Mouse (Mus musculus) forelimb bud, embryonic 11.5 days (tissue): ENCODE measurements around the gene Oaf.

Source experiments
- DNase-seq: peaks from one replicate; pipeline ENCODE4 v3.0.0-alpha.2; 2012; ENCODE audit warnings: low read depth, low spot score

Oaf gene

DNA sequence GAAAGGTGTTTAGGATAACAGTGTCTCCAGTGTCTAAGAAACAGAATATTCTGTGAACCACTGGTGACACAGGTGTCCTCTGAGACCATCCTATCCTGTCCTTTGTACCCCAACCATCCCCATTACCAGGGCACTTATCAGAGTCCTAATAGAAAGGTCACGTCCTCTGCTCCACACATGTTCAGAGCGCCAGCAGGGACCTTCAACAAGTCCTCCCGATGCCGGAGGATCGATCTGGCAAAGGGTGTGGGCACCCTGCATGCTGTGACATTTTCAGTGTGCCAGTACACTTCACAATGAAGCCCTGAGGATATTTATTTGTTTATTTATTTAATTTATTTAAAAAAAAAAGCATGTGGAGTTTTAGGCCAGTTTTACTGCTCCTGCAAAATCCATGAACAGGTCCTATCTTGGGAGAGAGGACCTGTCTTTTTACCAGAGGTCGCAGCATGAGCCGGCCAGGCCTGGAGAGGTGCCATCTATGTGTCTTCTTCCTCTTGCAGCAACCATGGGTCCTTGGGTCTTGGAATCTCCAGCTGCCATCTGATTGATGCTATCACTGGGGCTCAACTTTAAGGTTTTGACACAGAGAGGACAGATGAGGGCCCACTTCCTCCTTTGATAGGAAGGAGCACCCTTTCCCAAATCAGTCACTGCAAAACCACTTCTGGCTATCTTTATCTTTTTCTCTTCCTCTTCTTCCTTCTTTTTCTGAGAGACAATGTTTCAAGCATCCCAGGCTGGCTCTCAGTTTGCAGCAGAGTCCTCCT lies 6.3 kb upstream of the Oaf start:
- DNase-seq: no peak

DNA sequence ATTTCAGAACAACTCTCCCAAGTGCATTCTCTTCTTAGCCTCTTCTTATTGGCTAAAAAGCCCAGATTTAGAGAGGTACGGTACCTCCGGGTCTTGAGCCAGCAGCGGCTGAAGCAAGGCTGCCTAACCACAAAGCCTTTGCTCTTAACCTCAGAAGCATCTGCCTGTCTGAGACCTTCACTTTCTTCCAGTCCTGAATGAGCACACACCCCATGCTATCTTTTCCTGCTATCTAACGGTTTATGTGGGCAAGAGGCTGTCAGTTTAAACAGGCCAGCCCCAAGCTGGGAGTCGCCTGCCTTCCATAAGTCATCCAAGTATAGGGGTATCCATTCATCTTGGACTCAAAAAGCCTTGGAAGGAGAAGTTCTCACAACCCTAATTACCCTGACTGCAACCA lies 2.7 kb upstream of the Oaf start:
- DNase-seq: no peak

DNA sequence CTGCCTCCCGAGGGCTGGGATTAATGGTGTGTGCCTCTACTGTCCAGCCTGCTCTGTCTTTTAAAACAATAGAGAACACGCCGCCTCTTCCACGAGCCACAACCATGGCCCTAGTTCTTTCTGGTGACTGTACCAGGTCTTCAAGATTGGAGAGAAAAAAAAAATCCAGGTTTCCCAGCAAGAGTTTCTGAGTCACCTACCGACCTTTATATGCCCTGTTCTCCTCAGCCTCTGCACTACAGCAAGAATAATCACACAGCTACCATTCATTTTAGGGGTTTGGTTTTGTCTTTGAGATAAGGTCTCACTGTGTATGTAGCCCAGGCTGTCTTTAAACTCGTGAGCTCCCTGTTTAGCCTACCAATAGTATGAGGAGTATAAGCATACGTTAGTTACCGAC lies 2.3 kb upstream of the Oaf start:
- no peak for DNase-seq

DNA sequence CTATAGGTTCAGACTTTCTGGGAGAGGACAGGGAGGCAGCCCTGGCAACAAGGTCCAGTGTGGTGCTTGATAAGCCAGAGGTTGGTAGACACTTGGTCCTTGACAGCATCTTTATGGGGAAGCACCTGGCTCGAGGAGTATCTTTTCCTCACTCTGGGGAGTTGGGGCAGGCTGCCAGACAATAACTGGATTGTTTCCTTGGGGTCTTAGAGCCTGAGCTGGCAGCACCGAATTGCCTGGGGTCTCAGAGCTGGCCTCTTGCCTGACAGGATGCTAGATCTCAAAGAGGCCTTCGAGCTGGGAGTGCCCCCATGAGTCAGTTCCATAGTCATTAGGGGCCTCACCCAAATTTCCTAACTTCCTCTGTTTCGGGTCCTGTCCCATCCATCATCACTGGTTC lies 1.6 kb upstream of the Oaf start:
- no peak for DNase-seq

DNA sequence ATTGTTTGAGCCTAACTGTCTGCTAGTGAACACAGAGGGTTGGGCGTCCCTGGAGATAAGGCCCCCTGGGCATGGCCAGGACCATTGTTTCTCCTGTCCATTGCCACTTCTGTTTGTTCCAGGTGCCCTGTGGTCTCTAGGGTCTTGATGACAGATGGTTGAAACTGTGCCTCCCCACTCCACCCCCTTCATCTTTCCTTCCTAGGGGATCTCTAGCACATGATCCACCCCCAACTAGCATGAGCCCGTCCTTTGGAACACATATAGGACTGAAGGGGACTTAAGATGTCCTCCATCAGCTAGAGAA lies 836 bp upstream of the Oaf start:
- no peak for DNase-seq

DNA sequence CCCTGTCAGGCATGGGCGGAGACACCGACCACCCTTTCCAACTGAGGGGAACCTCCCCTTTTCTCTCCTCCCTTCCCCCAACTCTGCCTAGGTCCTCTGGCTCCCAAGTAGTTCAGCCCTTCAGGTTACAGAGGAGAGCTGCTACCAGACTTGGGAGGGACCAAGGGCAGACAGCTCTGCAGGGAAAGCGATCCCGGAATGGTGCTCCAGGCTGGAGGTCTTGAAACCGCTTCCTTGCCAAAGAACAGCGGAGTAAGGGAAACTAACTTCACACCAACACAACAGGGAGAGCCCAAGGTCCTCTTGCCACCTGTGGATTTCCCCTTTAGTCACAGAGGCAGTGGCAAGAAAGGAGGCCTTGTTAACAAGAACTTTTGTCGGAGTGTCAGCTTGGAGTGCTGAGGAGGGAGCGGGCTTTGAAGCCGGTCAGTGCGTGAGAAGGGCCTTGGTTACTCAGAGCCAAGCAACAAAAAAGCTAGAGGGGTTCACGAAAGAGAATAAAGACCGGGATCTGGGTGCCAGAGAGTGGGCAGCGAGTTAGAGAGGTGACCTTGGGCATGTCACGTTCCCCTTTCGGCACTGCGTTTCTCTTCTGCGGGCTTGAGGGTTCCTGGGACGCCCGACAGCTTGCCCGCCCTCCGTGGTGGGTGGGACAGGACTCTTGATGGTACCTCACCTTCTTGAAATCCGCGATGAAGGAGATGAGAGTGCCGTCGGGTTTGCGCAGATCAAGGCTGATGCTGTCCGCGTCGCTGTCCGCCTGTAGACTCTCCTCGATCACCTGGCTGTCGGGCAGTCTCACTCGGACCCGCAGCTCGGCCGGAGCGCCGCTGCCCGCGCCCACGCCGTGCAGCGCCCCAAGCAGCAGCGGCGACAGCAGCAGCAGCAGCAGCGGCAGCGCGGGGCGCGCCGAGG lies 823 bp downstream of the Oaf start:
- DNase-seq: no peak

DNA sequence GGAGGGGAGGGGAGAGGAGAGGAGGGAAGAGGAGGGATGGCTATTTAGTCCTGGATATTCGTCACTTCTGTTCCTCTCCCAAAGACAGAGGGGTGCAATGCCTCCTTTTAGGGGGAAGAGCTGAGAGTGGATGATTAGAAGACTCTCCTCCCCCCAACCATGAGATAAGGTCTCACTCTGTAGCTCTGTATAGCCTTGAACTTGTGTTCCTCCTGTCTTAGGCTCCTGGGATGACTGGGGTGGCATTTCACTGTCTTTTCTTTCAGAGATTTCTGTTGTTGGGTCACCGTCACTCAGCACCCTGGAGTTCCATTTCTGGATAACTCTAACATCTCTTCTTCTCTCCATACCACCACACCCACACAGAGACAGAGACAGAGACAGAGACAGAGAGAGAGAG lies 1.5 kb downstream of the Oaf start:
- DNase-seq: no peak

DNA sequence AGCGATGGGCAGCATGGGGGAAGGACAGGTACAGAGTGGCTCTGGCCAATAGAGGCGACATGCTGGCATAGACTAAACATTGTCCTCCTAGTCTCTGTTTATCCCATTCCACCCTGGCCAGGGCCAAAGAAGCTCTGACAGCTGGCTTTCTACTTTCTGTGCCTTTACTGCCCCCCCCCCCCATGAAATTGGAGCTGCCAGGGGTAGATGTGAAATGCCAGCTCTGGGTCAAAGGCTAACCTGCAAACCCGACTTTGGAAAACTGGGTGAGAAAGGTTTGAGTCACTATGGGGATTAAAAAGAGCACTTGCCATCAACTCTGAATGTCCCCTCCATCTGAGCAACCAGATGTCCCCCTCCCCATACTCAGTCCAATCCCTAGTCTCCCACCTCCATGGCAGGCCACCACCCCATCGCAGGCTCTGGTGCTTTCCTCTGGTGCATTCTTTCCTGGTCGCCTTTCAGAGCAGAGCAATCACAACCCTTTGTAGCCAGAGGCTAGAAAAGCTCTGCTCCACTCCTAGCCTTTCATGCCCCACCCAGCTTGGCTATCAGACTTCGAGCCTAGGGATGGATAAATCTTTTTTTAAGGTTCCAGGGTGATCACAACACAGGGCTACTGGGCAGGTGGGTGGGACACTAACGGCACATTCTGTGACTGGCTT lies 2.5 kb downstream of the Oaf start:
- no peak for DNase-seq

DNA sequence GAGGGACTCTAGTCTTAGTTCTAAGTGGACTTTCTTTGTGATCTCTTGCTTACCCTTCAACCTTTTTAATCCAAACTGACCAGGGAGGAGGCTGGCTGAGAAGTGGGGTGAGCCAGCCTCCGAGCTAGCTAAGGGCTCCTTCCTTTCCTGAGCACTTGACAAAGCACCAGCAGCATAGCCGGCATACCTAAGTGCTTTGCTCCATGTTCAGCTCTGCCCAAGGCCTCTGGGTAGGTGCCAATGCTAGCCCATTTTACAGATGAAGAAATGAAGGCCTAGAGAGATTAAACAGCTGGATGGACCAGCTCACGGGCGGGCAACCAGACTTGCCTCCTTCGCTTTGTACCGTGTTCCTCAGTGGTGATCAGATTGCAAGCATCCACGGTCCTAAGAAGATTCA lies 3.1 kb downstream of the Oaf start:
- no peak for DNase-seq

DNA sequence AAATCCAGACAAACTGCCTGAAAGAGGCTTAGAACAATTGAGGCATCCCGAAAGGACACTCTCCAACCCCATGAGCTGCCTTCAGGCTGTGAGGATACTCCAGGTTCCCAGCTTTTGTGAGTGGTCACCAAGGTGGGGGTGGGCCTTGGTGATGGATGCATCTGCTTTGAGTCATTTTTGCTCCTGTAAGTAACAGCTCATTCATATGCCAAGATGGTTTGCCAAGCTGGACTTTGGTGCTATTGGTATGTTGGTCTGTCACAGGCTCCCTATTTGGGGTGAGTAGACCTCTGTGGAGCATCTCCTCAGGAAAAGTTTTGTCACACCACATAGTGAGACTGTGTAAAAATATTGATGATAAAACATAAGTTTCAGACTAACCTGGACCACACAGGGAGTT lies 3.6 kb downstream of the Oaf start:
- DNase-seq: no peak

DNA sequence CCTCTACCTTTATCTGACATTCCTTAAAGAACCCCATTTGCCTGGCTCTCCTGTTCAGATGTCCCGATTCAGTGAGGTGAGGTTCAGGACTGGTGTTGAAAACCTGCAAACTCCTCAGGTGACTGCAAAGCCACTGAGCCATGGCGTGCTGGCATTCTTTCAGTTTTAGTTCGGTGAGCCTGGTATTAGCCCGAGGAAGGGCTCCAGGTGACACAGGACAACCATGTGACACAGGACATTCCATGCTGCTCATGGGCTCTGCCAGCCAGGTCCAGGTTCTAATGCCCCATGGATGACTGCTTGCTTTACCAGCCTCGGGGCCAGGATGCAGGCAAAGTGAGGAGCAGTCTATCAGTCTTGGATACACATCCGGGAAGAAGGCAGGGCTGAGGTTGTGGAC lies 4.4 kb downstream of the Oaf start:
- no peak for DNase-seq

DNA sequence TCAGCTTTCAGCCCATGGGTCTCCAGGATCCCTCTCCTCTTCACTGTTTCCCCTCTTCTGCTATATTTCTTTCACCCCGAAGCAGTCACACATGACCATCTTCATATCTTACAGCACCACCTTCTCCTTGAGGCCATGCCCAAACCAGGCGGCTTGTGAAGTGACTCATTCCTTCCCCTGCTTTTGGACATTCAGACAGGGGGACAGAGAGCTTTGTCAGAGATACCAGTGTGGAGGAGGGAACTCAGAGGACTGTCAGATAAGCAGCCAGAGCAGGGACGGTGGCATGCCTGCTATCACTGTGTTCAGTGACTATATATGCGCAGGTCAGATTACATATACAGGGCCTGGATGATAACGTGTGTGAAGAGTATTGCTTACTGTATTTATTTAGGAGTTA lies 5.2 kb downstream of the Oaf start:
- no peak for DNase-seq

DNA sequence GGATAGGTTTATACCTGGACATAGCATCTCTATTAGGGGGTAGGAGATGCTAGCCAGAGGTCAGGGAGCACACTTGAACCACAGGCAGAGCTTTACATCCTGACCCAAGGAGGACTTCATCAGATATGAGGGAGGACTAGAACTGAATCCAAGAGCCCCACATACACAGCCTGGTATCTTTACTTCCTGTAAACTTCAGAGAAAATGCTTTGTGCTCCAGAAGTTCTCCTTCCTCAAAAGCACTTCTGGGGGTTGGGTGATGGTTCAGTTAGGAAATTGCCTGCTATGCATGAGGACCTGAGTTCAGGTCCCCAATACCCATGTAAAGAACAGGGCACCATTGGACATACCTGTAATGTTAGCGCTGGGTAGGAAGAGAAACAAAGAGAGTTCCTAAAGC lies 6.2 kb downstream of the Oaf start:
- no peak for DNase-seq

DNA sequence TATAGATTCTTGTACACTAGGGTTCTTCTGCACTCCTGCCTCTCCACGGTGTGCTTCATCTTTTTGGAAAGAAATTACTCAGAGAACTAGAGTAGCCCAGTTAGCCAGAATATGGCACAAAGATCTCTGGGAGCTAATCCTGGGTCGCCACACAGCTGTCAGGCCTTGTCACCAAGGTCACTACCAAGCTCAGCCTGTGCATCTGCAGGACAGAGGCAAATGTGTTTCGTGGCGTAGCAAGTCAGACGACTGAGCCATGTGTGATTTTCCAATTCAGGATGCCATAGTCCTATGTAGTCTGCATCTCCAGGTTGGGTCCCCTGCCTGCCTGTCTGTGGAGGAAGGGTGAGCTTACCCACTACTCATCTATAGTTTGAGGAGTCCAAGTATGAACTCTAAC lies 6.7 kb downstream of the Oaf start:
- no peak for DNase-seq

DNA sequence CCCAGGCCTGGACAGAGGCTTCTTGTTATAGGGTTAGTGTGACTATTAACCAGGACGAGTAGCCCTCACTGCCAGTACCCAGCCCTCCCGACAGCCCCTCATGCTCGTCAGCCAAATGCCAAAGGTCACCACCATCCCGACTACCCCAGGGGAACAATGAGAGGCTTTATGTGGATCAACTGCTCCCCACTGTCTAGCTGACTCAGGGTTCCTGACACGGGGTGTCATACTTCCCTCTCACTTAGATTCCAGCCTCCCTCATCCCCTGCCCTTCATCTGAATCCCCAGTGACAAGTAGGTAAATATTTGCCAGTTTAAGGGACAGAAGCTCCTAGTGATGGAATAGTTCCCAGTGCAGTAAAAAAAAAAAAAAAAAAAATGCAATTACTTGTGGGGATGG lies 7.4 kb downstream of the Oaf start:
- no peak for DNase-seq

DNA sequence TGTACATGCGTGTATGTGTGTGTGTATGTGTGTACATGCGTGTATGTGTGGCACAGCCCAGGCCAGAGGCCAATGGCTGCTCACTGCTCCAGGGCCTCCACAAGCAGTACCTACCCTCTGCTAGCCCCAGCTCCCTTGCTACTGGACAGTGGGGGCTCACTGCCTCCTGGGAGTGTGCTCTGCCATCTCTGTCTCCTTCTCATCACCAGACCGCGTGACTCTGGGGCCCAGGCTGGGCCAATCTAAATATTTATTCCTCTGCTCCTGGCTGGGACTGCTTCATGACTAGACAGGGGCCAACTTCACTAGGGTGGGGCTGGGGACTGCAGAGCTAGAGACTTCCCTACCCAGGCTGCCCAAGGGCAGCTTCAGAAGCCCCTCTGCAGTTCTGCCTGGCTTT lies 7.9 kb downstream of the Oaf start:
- DNase-seq: no peak

DNA sequence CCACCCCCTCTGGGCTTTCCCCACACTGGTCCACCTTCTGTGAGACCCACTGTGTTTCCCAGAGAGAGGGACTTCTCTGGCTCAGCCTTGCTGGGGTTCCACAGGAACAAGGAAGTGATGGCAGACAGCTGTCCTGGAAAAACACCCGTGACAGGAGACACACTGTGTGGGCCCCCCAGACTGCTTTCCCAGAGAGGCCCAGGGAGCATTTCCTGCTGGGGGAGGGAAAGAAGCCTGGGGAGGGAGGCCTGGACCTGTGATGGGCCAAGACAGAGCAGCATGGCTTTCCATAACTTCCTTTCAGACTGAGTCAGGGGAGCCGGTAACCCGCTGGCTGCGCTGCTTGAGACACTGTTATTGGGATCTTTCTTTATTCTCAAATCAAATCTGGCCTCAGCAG lies 8.8 kb downstream of the Oaf start:
- DNase-seq: no peak

DNA sequence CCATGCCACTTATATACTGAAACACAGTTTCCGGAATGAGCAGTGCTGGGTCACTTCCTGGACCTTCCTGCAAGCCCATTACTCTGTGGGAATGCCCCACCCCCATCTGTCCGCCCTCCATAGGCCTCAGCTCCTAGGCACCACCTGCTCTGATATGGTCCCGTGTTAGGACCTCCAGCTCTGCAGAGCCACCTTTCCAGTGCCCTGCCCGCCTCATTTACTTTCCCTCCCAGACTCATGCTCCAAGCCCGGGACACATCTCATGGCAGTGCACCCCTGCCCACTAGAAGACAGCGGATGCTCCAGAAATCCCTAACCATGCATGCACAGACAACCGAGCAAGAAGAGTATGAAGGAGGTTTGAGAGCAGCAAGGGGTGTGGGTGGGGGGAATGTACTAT lies 9.7 kb downstream of the Oaf start:
- DNase-seq: no peak

DNA sequence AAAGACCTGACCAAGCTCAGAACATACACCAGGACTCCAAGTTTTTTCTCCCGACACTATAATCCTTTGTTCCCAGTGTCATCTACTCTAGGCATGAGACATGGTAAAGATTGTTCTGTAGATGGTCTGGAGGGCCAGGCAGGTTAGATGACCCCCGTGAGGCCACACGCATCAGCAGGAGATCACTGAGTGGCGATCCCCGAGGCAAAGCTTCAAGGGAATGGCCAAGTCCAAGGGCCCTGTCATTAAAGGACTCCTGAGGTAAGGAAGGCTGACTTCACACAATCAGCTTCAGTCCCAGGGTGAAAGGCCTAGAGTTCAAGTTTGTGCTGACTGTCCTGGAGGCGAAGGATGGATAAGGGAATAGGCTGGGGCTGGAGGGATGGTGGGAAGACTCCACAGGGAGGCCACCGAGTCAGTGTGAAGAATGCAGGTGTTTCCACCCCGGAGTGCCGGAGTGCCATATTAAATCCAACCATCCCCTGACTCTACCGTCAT lies 10.3 kb downstream of the Oaf start:
- DNase-seq: no peak

DNA sequence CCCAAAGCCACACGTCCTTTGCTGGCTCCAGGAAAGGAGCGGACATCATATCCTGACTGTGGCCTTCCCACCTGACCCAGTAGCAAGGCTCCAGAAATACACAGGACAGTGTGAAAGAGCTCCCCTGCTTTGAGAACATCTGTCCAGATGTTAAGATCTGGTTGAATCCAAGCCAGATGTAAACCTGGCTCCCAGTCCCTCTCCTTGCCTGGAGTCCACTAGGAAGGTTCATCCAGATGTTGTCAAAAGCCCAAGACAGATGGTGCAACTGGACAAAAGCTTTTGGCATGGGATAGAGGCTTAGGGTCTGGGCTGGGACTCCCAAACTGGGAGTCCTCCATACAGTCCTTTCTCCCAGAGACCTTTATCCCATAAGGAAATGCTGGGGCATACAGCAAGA lies 11.0 kb downstream of the Oaf start:
- DNase-seq: no peak

DNA sequence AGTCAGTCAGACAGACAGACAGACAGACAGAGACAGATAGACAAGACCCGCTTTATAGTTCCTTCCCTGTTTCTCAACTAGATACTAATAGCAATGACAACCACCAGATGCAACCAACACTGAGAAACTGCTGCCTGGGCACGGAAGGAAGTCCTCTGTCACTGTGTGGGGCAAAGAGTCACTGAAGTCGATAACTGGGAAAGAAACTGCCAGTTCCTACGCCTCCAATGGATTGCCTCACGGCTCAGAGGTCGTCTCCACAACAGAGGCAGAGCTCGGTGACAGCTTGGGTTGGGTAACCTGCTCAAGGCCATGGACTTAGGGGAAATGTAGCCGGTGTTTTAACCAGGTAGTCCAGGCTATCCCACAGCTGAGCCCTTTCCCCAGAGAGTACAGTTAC lies 12.1 kb downstream of the Oaf start:
- DNase-seq: no peak

DNA sequence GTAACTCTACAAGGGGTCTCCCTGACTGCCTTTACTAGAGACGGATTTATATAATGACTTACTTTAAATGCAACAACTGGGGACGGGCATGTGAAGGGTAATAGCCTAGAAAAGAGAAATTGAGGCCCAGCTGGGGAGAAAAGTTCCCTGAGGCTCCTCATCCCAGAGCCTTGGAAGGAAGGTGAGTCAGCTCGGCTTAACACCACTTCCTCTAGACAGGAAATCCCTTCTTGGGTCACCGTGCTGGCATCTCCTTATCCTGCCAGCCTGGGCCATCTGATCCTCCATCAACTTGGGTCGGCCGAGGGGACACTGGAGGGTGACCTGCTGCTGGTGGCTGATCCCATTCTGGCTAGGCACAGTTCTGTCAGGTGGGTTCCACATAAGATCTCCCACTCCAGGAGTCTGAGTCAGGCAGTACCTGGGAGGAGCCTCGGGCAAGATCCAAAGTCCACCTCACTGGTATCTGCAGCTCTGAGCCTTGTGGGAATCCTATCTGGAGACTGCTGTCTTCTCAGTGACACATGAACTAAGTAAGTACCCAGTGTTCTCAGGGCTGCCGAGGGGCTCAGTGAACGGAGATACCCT lies 13.0 kb downstream of the Oaf start:
- no peak for DNase-seq
